Comparison of ENCODE assay signal across 13 mouse cellular contexts in the genomic region with DNA sequence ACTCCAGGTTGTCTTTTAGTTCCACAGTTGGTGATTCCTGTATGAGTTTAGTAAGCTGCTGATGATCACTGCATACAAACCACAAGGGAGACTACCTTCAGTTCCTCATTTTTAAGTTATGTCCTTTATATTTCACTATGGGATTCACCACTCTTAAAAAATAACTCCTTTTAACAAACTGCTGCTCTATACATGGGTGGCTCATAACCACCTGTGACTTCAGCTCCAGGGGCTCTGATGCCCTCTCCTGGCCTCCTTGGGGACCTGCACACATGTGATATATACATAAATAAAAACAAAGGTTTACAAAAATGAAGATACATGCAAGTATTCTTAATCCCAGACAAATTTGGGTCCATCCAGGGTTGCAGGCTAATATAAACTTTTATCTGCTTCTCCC. TPM values are rescaled to one million over a fixed set of nuclear protein-coding genes. Genes with fewer than 3 reads are reported as not detected.
A peak's percentile ranks its signal among the peaks of the same experiment; 100 is the strongest.
DNase-seq lines count a peak whose midpoint lies in the region; ATAC-seq and TF ChIP-seq lines count a peak whose summit lies in the region.
"Had no signal": no experiment of that assay in that cellular context is flagged by ENCODE, and none has a peak within 500 bp of the region (broad histone marks: within the 10 kb centered on the region; RNA-seq: fewer than 3 reads in every experiment).

No protein-coding gene starts in this region.

- peak; percentile 40; the same call in 1 of the 2 replicates for TF ChIP-seq CTCF in liver, embryonic 14.5 days (IDR thresholded peaks at IDR 0.05; ENCODE audit: low read depth)
- peak; percentile 45 for TF ChIP-seq CTCF in E14TG2a.4 (conservative IDR thresholded peaks at IDR 0.05; ENCODE audit: low read length)

- H3K4me2 ChIP-seq in liver, embryonic 14.5 days (ENCODE audit: low read depth): no peak overlapping the region

- no peaks in the 10 kb centered on the region for H3K4me1 ChIP-seq in liver, embryonic 14.5 days (replicated peaks; ENCODE audit: control insufficient read depth in 2 of 2, insufficient read depth in 2 of 2, low read length in 1 of 2)
- H3K4me1 ChIP-seq in E14TG2a.4 (replicated peaks; ENCODE audit: low read depth, low read length): no peaks in the 10 kb centered on the region

- H3K9me3 ChIP-seq in liver, embryonic 14.5 days (ENCODE audit: control insufficient read depth, low read length): no peaks in the 10 kb centered on the region
- H3K9me3 ChIP-seq in E14TG2a.4 (ENCODE audit: low read length): no peaks in the 10 kb centered on the region

- H3K36me3 ChIP-seq in liver, embryonic 14.5 days (replicated peaks; ENCODE audit: control insufficient read depth, insufficient read depth, low read depth): peaks cover 77% of the 10 kb centered on the region
- peaks cover 98% of the 10 kb centered on the region for H3K36me3 ChIP-seq in E14TG2a.4 (ENCODE audit: insufficient read depth, low read length)

- no peak overlapping the region for H3K9ac ChIP-seq in liver, embryonic 14.5 days (replicated peaks)

- H3K27me3 ChIP-seq in liver, embryonic 14.5 days (ENCODE audit: control insufficient read depth, insufficient read depth, low read length): no peaks in the 10 kb centered on the region
- no peaks in the 10 kb centered on the region for H3K27me3 ChIP-seq in E14TG2a.4 (ENCODE audit: insufficient read depth, low read length)

- H3K27ac ChIP-seq in liver, embryonic 14.5 days: no peak overlapping the region
- H3K27ac ChIP-seq: macrophage had no signal

- TF ChIP-seq EP300 in liver, embryonic 14.5 days (IDR thresholded peaks at IDR 0.05; ENCODE audit: low read depth): no peak

- ATAC-seq in liver, embryonic 14.5 days (ENCODE audit: insufficient read depth): no peak

- DNase-seq in adrenal gland, postnatal 14 days: peak; percentile 28
- DNase-seq in adrenal gland, postnatal 25 days: no peak
- no peak for DNase-seq in liver, embryonic 14.5 days (ENCODE audit: low read depth in 3 of 3, low spot score in 3 of 3)
- no peak for DNase-seq in liver
- peak; percentile 10 for DNase-seq in forelimb bud, embryonic 11.5 days (ENCODE audit: low read depth, low spot score)
- DNase-seq in urinary bladder, postnatal 4 days (ENCODE audit: low spot score in 2 of 2): no peak
- DNase-seq in urinary bladder, postnatal 25 days (ENCODE audit: low spot score): no peak
- DNase-seq: adrenal gland, adult 2 months; cerebellum, adult 9-11 months; kidney, adult 9 months had no signal

- H3K4me3 ChIP-seq in liver, embryonic 14.5 days (ENCODE audit: insufficient read depth in 1 of 2, low read depth in 2 of 2, low read length in 2 of 2): no peak overlapping the region
- H3K4me3 ChIP-seq in E14TG2a.4 (replicated peaks; ENCODE audit: low read length): no peak overlapping the region
- H3K4me3 ChIP-seq: erythroblast, embryonic 14.5 days had no signal

RNA-seq across cellular contexts. Expression of a gene that starts 17.0 kb away (rescaled TPM):
- total RNA-seq in adrenal gland, postnatal 14 days (2021): 19.5 and 20.8 TPM in 2 replicates
- total RNA-seq in adrenal gland, postnatal 25 days (2021): 20.1 and 25.2 TPM in 2 replicates
- 14.6 and 26.2 TPM in 2 replicates for polyA plus RNA-seq in liver, embryonic 14.5 days (2012; rRNA removed)
- 34.5 and 37.2 TPM in 2 replicates for polyA plus RNA-seq in liver, embryonic 14.5 days (2014; fragmentation: Nextera tagmentation; extraction: Ambion mirVana)

RNA-seq across cellular contexts. Expression of a gene that starts 17.6 kb away (rescaled TPM):
- 22.4 and 27.2 TPM in 2 replicates for total RNA-seq in adrenal gland, postnatal 14 days (2021)
- total RNA-seq in adrenal gland, postnatal 25 days (2021): 23.3 and 26.1 TPM in 2 replicates
- polyA plus RNA-seq in liver, embryonic 14.5 days (2012; rRNA removed): 9.0 and 11.7 TPM in 2 replicates
- polyA plus RNA-seq in liver, embryonic 14.5 days (2014; fragmentation: Nextera tagmentation; extraction: Ambion mirVana): 8.5 and 8.9 TPM in 2 replicates

Comparison
In these comparisons a context has a peak if more than half of its experiments do, and no peak if none do; other contexts are left out.
1. DNase-seq: peak in adrenal gland, postnatal 14 days (single experiment) and forelimb bud, embryonic 11.5 days (single experiment); none in adrenal gland, postnatal 25 days (single experiment), liver, embryonic 14.5 days (0 of 3), liver (single experiment), urinary bladder, postnatal 4 days (0 of 2) and urinary bladder, postnatal 25 days (single experiment).